Mouse (Mus musculus) kidney, embryonic 16.5 days (tissue): ENCODE measurements around the gene H2al2a. TPM values are rescaled to one million over a fixed set of nuclear protein-coding genes. Genes with fewer than 3 reads are reported as not detected.

ENCODE experiments used
- ATAC-seq: fragments of 200-750 bp; cut with Nextera tagmentation; 2 replicates; pipeline ENCODE4 v1.8.0; 2017; ENCODE audit warnings: moderate TSS enrichment; ENCODE audit not compliant: low FRiP score, low TSS enrichment
- H3K27ac ChIP-seq: fragments of 300-500 bp; sonication (generic); 2 replicates; pipeline ENCODE4 v1.5.1; 2014; ENCODE audit warnings: low read length
- H3K27me3 ChIP-seq: fragments of 300-500 bp; sonication (generic); 2 replicates; pipeline ENCODE4 v1.6.1; 2014; ENCODE audit warnings: low read length, control low read depth, mixed read lengths; ENCODE audit not compliant: insufficient read depth
- H3K36me3 ChIP-seq: fragments of 300-500 bp; sonication (generic); 2 replicates; pipeline ENCODE4 v1.6.1; 2014; ENCODE audit warnings: low read length, control low read depth, mixed read lengths; ENCODE audit not compliant: insufficient read depth
- H3K4me1 ChIP-seq: fragments of 300-500 bp; sonication (generic); 2 replicates; pipeline ENCODE4 v1.6.1; 2014; ENCODE audit warnings: low read length, control low read depth, mixed read lengths; ENCODE audit not compliant: insufficient read depth
- H3K4me2 ChIP-seq: fragments of 300-500 bp; sonication (generic); replicated peaks from 2 replicates; pipeline ENCODE4 v1.6.1; 2014; ENCODE audit warnings: low read depth, low read length
- H3K4me3 ChIP-seq: fragments of 300-500 bp; sonication (generic); 2 replicates; pipeline ENCODE4 v1.5.1; 2014; ENCODE audit warnings: mild to moderate bottlenecking, low read length
- H3K9ac ChIP-seq: fragments of 300-500 bp; sonication (generic); replicated peaks from 2 replicates; pipeline ENCODE4 v1.6.1; 2014; ENCODE audit warnings: low read length
- H3K9me3 ChIP-seq: fragments of 300-500 bp; sonication (generic); 2 replicates; pipeline ENCODE4 v1.6.1; 2016; ENCODE audit warnings: low read length, control low read depth
- WGBS: fragments of 180-500 bp; shearing (Covaris S2); extraction: QIAGEN DNeasy Blood & Tissue Kit; methylation state at CpG from one replicate; pipeline ENCODE4 v1.1.7; 2014; 5-methylcytosine and 5-hydroxymethylcytosine counted together
- polyA plus RNA-seq: library from polyadenylated mRNA; unstranded; fragments of >200 nt; fragmentation: Nextera tagmentation; extraction: Ambion mirVana; gene quantifications from 2 replicates; pipeline ENCODE4 v1.2.1, GENCODE M21; 2015

H2al2a gene
- polyA plus RNA-seq, 1 experiment from 2014 or later = not detected

GRCm38 (mm10) chr2:18028140-18029021, 31.6 kb upstream of the H2al2a start:
- Histone ChIP-seq H3K9ac (peak overlapping the region; percentile 75), H3K4me1 (peaks cover 42% of the 10 kb centered on the region), H3K9me3 (no peaks in the 10 kb centered on the region), H3K4me2 (peak overlapping the region; percentile 90), H3K27me3 (no peaks in the 10 kb centered on the region), H3K4me3 (peak overlapping the region; percentile 61), H3K27ac (peak overlapping the region; percentile 100), H3K36me3 (no peaks in the 10 kb centered on the region)
- under 1% methylated on average over 61 of the region's 61 CpGs for WGBS
- ATAC-seq = peak; percentile 74

DNA sequence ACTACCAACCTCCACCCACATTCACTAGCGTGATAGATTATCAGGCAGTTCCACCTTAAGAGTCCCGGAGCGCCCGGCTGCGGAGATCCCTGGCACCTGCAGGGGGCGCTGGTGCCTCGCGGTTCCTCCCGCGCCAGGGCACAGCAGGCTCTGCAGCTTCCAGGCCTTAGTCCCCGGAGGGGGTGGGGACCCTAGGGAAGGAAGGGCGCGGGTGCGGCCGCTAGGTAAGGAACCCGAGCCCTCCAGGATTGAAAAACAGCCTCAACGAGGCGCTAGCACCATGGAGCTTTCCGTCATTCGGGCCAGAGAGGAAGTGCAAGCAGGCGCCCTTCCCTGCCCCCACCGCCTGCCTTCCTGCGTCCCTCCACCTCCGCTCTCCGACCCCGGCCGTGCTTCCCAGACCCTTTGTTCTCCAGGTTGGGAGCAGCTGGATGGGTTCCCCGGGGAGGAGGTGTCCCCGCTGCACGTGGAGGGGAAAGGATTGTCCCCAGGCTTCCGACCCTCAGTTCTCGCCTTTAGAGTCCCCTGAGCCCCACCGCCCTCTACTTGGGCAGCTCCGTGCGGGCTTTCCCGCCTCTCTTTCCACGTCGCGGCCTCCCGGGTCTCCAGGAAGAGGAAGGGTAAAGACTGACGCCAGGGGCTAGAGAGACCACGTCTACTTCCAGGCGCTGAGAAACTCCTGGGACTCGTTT, 30.8 kb upstream of the H2al2a start:
- H3K27ac ChIP-seq = peak overlapping the region; percentile 100
- H3K4me2 ChIP-seq = peak overlapping the region; percentile 90
- peak; percentile 94 for ATAC-seq
- H3K27me3 ChIP-seq = no peaks in the 10 kb centered on the region
- peak overlapping the region; percentile 75 for H3K9ac ChIP-seq
- peak overlapping the region; percentile 61 for H3K4me3 ChIP-seq
- WGBS = under 1% methylated on average over 40 of the region's 44 CpGs
- H3K36me3 ChIP-seq = no peaks in the 10 kb centered on the region
- no peaks in the 10 kb centered on the region for H3K9me3 ChIP-seq
- H3K4me1 ChIP-seq = peaks cover 34% of the 10 kb centered on the region

- ATAC-seq = peak; percentile 29; the same call in 1 of the 2 replicates
- WGBS = under 1% methylated on average over 44 of the region's 44 CpGs
Measured at GRCm38 (mm10) chr2:18026116-18026947, 29.6 kb upstream of the H2al2a start.

GRCm38 (mm10) chr2:18025781-18026115, 29.0 kb upstream of the H2al2a start:
- peak overlapping the region; percentile 77 for H3K9ac ChIP-seq
- no peaks in the 10 kb centered on the region for H3K36me3 ChIP-seq
- peak overlapping the region; percentile 61 for H3K4me3 ChIP-seq
- no peaks in the 10 kb centered on the region for H3K27me3 ChIP-seq
- 4% methylated on average over 14 of the region's 14 CpGs for WGBS
- H3K4me1 ChIP-seq = peaks cover 19% of the 10 kb centered on the region
- no peak for ATAC-seq
- H3K27ac ChIP-seq = peak overlapping the region; percentile 71; the same call in 1 of the 2 replicates
- peak overlapping the region; percentile 90 for H3K4me2 ChIP-seq
- H3K9me3 ChIP-seq = no peaks in the 10 kb centered on the region

More at GRCm38 (mm10) chr2:18026116-18026947, 29.6 kb upstream of the H2al2a start:
- Histone ChIP-seq H3K4me2 (peak overlapping the region; percentile 90), H3K4me1 (peaks cover 25% of the 10 kb centered on the region), H3K27ac (peak overlapping the region; percentile 71), H3K9me3 (no peaks in the 10 kb centered on the region), H3K27me3 (no peaks in the 10 kb centered on the region), H3K36me3 (no peaks in the 10 kb centered on the region), H3K4me3 (peak overlapping the region; percentile 61), H3K9ac (peak overlapping the region; percentile 77)

DNA sequence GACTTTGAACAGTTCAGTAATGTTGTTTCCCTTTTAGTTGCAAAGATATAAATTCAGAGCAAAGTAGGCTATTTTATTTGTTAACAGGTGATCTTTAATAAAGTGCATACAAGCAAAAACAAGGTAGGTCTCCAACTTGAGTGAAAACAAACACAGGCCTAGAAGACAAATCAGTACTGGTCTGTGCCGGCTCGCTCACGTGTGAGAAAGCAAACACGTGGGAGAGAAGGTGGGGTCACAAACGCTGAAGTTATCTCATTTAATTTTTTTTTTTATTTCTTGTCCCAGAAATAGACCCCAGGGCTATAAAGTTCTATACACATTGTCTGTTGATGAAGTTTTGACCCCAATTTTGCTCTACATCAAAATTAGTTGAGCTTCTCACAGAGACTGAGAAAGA, 28.4 kb upstream of the H2al2a start:
- ATAC-seq = no peak
- H3K9me3 ChIP-seq = no peaks in the 10 kb centered on the region
- 53% methylated on average over 5 of the region's 5 CpGs for WGBS
- no peaks in the 10 kb centered on the region for H3K27me3 ChIP-seq
- H3K4me2 ChIP-seq = peak overlapping the region; percentile 90; the same call in 1 of the 2 replicates
- peaks cover 13% of the 10 kb centered on the region for H3K4me1 ChIP-seq
- no peak overlapping the region for H3K27ac ChIP-seq
- H3K4me3 ChIP-seq = peak overlapping the region; percentile 61; the same call in 1 of the 2 replicates
- no peak overlapping the region for H3K9ac ChIP-seq
- H3K36me3 ChIP-seq = no peaks in the 10 kb centered on the region

DNA sequence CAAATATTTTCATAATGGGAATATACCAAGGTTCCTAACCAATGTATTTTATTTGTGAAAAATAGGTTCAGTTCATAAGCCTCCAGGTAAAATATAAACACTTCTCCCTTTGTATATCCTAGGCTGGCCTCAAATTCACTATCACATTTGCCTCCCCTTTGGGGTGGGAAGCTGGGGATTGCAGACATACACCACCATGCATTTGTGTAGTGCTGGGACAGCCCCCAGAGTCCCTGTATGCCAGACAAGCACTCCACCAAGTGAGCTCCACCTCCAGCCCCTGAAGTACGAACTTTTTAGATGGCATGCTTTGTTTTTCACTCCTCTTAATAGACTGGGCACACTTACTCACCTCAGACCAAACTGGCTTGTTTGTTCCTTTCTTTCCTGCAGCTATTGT, 26.1 kb upstream of the H2al2a start:
- ATAC-seq = no peak
- 35% methylated on average over 1 of the region's 1 CpGs for WGBS
- H3K9ac ChIP-seq = no peak overlapping the region
- H3K36me3 ChIP-seq = no peaks in the 10 kb centered on the region
- H3K27ac ChIP-seq = no peak overlapping the region
- H3K27me3 ChIP-seq = no peaks in the 10 kb centered on the region
- peaks cover 9% of the 10 kb centered on the region for H3K4me1 ChIP-seq
- no peak overlapping the region for H3K4me3 ChIP-seq
- no peak overlapping the region for H3K4me2 ChIP-seq
- H3K9me3 ChIP-seq = no peaks in the 10 kb centered on the region

DNA sequence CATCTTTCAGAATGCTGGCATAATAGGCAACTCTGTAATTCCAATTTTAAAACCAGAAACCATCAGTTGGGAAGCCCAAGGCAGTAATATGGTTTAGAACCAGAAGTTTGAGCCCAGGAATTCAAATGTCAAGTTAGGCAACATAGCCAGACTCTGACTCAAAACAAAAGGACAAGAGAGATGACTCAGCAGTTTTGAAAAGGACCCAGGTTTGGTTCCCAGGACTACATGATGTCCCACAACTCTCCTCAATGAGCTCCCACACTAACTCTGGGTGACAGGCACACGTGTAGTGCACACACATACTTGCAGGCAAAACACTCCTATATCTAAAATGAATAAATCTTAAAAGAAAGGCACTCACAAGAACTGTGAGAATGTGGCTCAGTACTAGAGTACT, 22.4 kb upstream of the H2al2a start:
- Histone ChIP-seq H3K4me3 (no peak overlapping the region), H3K4me1 (no peaks in the 10 kb centered on the region), H3K27ac (no peak overlapping the region), H3K27me3 (no peaks in the 10 kb centered on the region), H3K4me2 (no peak overlapping the region), H3K9me3 (no peaks in the 10 kb centered on the region), H3K36me3 (no peaks in the 10 kb centered on the region), H3K9ac (no peak overlapping the region)
- ATAC-seq = no peak
- WGBS = 85% methylated on average over 1 of the region's 1 CpGs

DNA sequence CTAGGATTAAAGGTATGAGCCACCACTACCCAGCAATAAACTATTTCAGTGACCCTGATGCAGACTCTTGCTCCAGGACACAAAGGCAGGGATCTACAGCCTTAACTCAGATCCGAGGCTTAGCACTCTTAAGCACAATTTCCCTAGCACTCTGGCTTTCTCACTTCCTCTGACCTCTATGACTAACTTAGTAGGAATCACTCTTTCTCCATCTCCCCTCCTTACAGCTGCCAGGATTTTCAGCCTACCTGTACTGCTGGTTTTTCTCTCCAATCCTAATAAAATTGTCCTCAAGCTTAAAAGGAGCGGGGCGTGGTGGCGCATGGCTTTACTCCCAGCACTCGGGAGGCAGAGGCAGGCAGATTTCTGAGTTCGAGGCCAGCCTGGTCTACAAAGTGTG, 20.6 kb upstream of the H2al2a start:
- no peaks in the 10 kb centered on the region for H3K4me1 ChIP-seq
- no peak overlapping the region for H3K4me3 ChIP-seq
- no peak for ATAC-seq
- H3K27me3 ChIP-seq = no peaks in the 10 kb centered on the region
- no peak overlapping the region for H3K4me2 ChIP-seq
- H3K9ac ChIP-seq = no peak overlapping the region
- no peaks in the 10 kb centered on the region for H3K9me3 ChIP-seq
- H3K27ac ChIP-seq = no peak overlapping the region
- H3K36me3 ChIP-seq = no peaks in the 10 kb centered on the region
- whole genome bisulfite sequencing = 97% methylated on average over 6 of the region's 6 CpGs

GRCm38 (mm10) chr2:18016639-18017038, 19.9 kb upstream of the H2al2a start:
- Histone ChIP-seq H3K9me3 (no peaks in the 10 kb centered on the region), H3K9ac (no peak overlapping the region), H3K36me3 (no peaks in the 10 kb centered on the region), H3K27ac (no peak overlapping the region), H3K4me2 (no peak overlapping the region), H3K4me1 (no peaks in the 10 kb centered on the region), H3K4me3 (no peak overlapping the region), H3K27me3 (no peaks in the 10 kb centered on the region)
- no peak for ATAC-seq
- 96% methylated on average over 1 of the region's 1 CpGs for whole genome bisulfite sequencing
